Mouse (Mus musculus) ES-E14 (cell line): ENCODE measurements around the gene Dnajb14. TPM values are rescaled to one million over a fixed set of nuclear protein-coding genes. Genes with fewer than 3 reads are reported as not detected.

Source experiments
- DNase-seq: peaks from one replicate; pipeline ENCODE4 v3.0.0-alpha.2; 2013; ENCODE audit warnings: low read depth, low spot score
- H3K27ac ChIP-seq: 2 replicates; pipeline ENCODE4 v1.5.1; 2012; ENCODE audit warnings: low read depth, mild to moderate bottlenecking, low read length, moderate library complexity, mixed read lengths; ENCODE audit not compliant: poor library complexity, insufficient read depth, severe bottlenecking
- H3K36me3 ChIP-seq: 2 replicates; pipeline ENCODE4 v1.6.1; 2012; ENCODE audit warnings: mild to moderate bottlenecking, low read length, moderate library complexity, mixed read lengths; ENCODE audit not compliant: control insufficient read depth, poor library complexity, insufficient read depth, severe bottlenecking
- H3K4me1 ChIP-seq, 2 experiments: fragments of 150-350 bp in 1 of 2; sonication (generic) in 1 of 2; 2 replicates each; pipeline ENCODE4 v1.6.1; 2012; ENCODE audit warnings: low read length in 2 of 2, mild to moderate bottlenecking in 1 of 2, mixed read lengths in 1 of 2; ENCODE audit not compliant: control insufficient read depth in 2 of 2, insufficient read depth in 2 of 2, poor library complexity in 1 of 2
- H3K4me3 ChIP-seq, 2 experiments: fragments of 150-350 bp in 1 of 2; sonication (generic) in 1 of 2; 2 replicates each; pipeline ENCODE4 v1.5.1; 2012; ENCODE audit warnings: low read length in 2 of 2, low read depth in 1 of 2, mild to moderate bottlenecking in 1 of 2, mixed read lengths in 1 of 2; ENCODE audit not compliant: insufficient read depth in 1 of 2, poor library complexity in 1 of 2, severe bottlenecking in 1 of 2
- H3K9ac ChIP-seq: 2 replicates; pipeline ENCODE4 v1.6.1; 2012; ENCODE audit warnings: low read depth, mild to moderate bottlenecking, low read length, mixed read lengths; ENCODE audit not compliant: poor library complexity, insufficient read depth, severe bottlenecking
- H3K9me3 ChIP-seq: fragments of 150-350 bp; sonication (generic); 2 replicates; pipeline ENCODE4 v1.6.1; 2012; ENCODE audit warnings: low read depth, mild to moderate bottlenecking, low read length; ENCODE audit not compliant: control insufficient read depth, insufficient read depth
- CHD2 ChIP-seq: IDR thresholded peaks from 2 replicates; pipeline ENCODE4 v1.6.1; 2014; ENCODE audit warnings: mild to moderate bottlenecking, low read depth, low read length, inconsistent platforms
- HCFC1 ChIP-seq: IDR thresholded peaks from 2 replicates; pipeline ENCODE4 v1.6.1; 2012; ENCODE audit warnings: low read length, inconsistent platforms, borderline replicate concordance; ENCODE audit not compliant: insufficient read depth
- MAFK ChIP-seq: IDR thresholded peaks from 2 replicates; pipeline ENCODE4 v1.6.1; 2014; ENCODE audit warnings: mild to moderate bottlenecking, low read depth, low read length, inconsistent platforms; ENCODE audit not compliant: insufficient read depth
- ZC3H11A ChIP-seq: IDR thresholded peaks from 2 replicates; pipeline ENCODE4 v1.6.1; 2012; ENCODE audit warnings: low read depth, mild to moderate bottlenecking, inconsistent platforms, low read length, borderline replicate concordance
- ZNF384 ChIP-seq: IDR thresholded peaks from 2 replicates; pipeline ENCODE4 v1.6.1; 2012; ENCODE audit warnings: low read depth, low read length, inconsistent platforms
- in situ Hi-C, 2 experiments: fragments of 600-800 bp; cut with MboI; formaldehyde crosslinking; loops; one replicate each; pipeline ENCODE4 v1.15.1; 2025; ENCODE audit warnings: low sequenced_read_pairs in 2 of 2, inconsistent platforms in 1 of 2; ENCODE audit not compliant: unreplicated experiment in 2 of 2
- total RNA-seq: library from RNA; depleted of rRNA; stranded (reverse); fragments of 300-350 nt; gene quantifications from 2 replicates; pipeline ENCODE4 v1.2.3, GENCODE M21; 2012

The Dnajb14 gene
- total RNA-seq, 1 experiment: 5.1 TPM

DNA sequence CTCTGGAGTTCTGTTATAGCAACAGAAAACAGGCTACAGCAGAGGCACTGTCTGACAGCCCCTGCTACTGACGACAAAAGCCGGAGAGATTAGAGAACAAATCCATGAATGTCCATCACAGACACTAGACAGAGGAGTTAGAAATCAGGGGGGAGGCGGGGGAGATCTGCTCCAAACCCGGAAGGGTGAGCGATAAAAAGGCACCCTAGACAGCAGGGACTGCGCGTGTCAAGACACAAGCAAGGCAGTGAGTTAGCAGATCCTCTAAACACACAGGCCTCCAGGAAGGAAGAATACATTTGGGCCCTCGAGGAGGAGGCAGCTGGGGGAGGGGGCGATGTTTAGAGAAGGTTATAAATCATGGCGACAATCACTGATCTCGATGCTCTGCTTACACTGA, 39.8 kb upstream of the Dnajb14 start:
- H3K27ac ChIP-seq: no peak overlapping the region; the same call in 1 of the 2 replicates
- H3K36me3 ChIP-seq: no peaks in the 10 kb centered on the region

DNA sequence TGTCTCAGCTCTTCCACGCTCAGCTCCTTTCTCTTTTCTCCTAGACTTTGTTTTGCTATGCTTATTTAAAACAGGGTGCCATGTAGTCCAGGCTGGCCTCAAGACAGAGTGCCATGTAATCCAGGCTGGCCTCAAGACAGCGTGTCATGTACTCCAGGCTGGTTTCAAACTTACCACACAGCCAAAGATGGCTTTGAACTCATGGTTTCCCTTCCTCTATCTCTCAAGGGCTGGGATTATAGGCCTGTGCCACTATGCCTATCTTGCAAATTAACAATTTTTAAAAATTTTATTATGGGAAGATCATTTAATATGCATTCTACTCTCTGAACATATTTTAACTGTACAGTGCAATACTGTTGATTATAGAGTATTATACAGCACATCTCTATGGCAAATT, 36.3 kb upstream of the Dnajb14 start:
- no peak for DNase-seq
- TF ChIP-seq ZC3H11A (no peak), ZNF384 (no peak), MAFK (no peak)
- Histone ChIP-seq H3K9ac (no peak overlapping the region), H3K4me3 (no peak overlapping the region), H3K27ac (no peak overlapping the region), H3K4me1 (peaks cover 15 to 18% of the 10 kb centered on the region in 2 experiments), H3K9me3 (no peaks in the 10 kb centered on the region), H3K36me3 (no peaks in the 10 kb centered on the region)
- in situ Hi-C loops: no loop called here

More for the DNA sequence above, 39.8 kb upstream of the Dnajb14 start:
- no peak for DNase-seq
- no peak for TF ChIP-seq ZC3H11A
- no peak for TF ChIP-seq ZNF384
- no peak for TF ChIP-seq MAFK
- TF ChIP-seq HCFC1: no peak
- no peak for TF ChIP-seq CHD2
- no peaks in the 10 kb centered on the region for H3K9me3 ChIP-seq
- in situ Hi-C loops: no loop called here
- peak overlapping the region; percentile 30; the same call in 1 of the 2 replicates for H3K9ac ChIP-seq
- H3K4me1 ChIP-seq: peaks cover 9 to 12% of the 10 kb centered on the region in 2 experiments
- no peak overlapping the region for H3K4me3 ChIP-seq

DNA sequence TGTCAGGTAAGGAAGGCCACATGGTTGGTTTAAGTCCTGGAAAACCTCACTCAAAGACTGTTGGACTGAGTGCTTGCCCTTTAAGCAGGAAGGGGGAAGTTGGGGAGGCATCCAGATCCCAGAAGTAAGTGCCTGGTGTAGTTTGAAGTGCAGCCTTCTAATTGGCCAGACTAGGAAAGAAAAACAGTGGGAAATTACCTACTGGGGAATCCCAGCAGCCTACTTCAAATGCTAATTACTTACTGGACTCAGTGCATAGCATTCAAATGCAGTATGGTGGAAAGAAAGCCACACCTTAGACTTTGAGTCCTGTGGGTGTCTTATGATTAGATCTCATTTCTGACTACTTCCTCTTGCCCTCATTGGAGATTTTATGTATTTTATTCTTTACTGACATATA, 34.3 kb upstream of the Dnajb14 start:
- Histone ChIP-seq H3K9ac (no peak overlapping the region), H3K27ac (peak overlapping the region; percentile 68; the same call in 1 of the 2 replicates)

DNA sequence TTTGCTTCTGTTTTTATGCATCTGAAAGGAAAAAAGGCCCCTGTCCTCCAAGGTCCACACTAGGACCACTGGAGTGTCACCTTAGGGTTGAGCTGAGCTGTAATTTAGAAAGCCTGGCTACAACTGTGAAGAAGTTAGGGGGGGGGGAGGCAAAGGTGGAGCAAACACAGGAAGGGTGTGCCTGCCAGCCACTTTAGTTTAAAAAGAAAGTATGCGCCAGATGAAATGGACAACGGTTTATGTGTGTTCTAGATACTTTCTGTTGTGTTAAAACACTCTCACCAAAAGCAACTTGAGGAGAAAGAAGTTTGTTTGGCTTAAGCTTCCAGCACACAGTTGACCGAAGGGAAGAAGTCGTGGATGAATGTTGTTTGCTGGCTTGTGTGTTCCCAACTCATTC, 33.8 kb upstream of the Dnajb14 start:
- H3K4me3 ChIP-seq: peak overlapping the region; percentile 2 to 22; a peak in 3 of 4 replicates
- in situ Hi-C loops: no loop called here
- H3K9me3 ChIP-seq: no peaks in the 10 kb centered on the region
- no peak overlapping the region; the same call in 1 of the 2 replicates for H3K9ac ChIP-seq
- TF ChIP-seq HCFC1 (no peak), ZC3H11A (no peak), CHD2 (0 out of 2 replicates have a peak, but pooled peaks have one; percentile 3)
- DNase-seq: peak; percentile 50
- no peaks in the 10 kb centered on the region for H3K36me3 ChIP-seq
- peak overlapping the region; percentile 89 for H3K27ac ChIP-seq
- peaks cover 12 to 13% of the 10 kb centered on the region in 2 experiments for H3K4me1 ChIP-seq

More for the DNA sequence above, 34.3 kb upstream of the Dnajb14 start:
- in situ Hi-C loops: no loop called here
- H3K4me3 ChIP-seq: no peak overlapping the region
- peaks cover 13% of the 10 kb centered on the region in 2 experiments for H3K4me1 ChIP-seq
- no peak for TF ChIP-seq ZNF384
- peak; percentile 29; the same call in 1 of the 2 replicates for TF ChIP-seq CHD2
- no peaks in the 10 kb centered on the region for H3K36me3 ChIP-seq
- peak; percentile 59 for DNase-seq
- H3K9me3 ChIP-seq: no peaks in the 10 kb centered on the region

DNA sequence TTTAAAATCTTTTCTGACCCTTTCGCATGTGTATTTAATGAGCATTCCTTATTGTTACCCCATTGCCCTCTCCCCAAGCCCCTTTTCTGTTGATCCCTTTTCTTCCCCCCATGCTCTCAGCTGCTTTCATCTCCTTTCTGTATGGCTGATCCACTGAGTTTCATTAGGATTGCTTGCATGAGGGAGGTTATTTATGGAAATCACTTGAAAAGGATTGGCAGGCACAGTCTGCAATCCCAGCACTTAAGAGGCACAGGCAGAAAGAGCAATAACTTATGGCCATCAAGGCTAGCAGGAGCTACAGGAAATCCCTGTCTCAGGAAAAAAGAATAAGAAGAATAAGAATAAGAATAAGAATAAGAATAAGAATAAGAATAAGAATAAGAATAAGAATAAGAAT, 30.9 kb upstream of the Dnajb14 start:
- no peak overlapping the region for H3K4me3 ChIP-seq
- peaks cover 6 to 11% of the 10 kb centered on the region in 2 experiments for H3K4me1 ChIP-seq
- DNase-seq: no peak
- H3K9me3 ChIP-seq: no peaks in the 10 kb centered on the region
- no peaks in the 10 kb centered on the region for H3K36me3 ChIP-seq
- TF ChIP-seq ZNF384 (no peak), MAFK (no peak), HCFC1 (no peak), CHD2 (no peak), ZC3H11A (no peak)
- no peak overlapping the region; the same call in 1 of the 2 replicates for H3K27ac ChIP-seq
- no peak overlapping the region for H3K9ac ChIP-seq
- in situ Hi-C loops: no loop called here
